Mouse (Mus musculus): ENCODE measurements around the gene Hoxc5.

DNA sequence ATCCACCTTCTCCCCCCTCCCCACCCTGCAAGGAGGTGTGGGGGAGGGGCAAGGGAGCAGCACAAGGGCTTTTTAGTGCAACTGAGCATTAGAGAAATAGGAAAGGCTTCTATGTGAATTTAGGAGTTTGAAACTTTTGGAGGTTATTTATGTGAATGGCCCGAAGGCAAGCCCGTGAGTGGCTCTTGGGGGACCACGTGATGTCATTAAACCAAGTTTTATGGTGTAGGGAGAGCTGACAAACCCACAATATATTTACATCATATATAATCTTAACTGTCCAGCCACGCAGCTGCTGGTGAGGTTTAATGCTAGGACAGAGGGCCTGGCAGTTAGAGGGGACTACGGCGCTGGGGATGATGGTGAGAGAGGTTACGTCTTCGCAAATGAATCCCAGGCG, 51.4 kb downstream of the Hoxc5 start, which contains the start of gene Hoxc4:
- no peak for TF ChIP-seq CTCF (IDR thresholded peaks at IDR 0.05; ENCODE audit: control insufficient read depth, insufficient read depth, insufficient read length)
- no peak for TF ChIP-seq USF1 (IDR thresholded peaks at IDR 0.05; ENCODE audit: low read depth)
- no peak for TF ChIP-seq MAX (IDR thresholded peaks at IDR 0.05)
- TF ChIP-seq MYOG (IDR thresholded peaks at IDR 0.05; ENCODE audit: control insufficient read depth, extremely low read depth, insufficient read length): no peak
- TF ChIP-seq CEBPB (IDR thresholded peaks at IDR 0.05; ENCODE audit: low read depth): no peak
- TF ChIP-seq FOSL1 (IDR thresholded peaks at IDR 0.05; ENCODE audit: insufficient read depth, low read length, poor library complexity, severe bottlenecking): no peak
- TF ChIP-seq MYOD1 (IDR thresholded peaks at IDR 0.05; ENCODE audit: control insufficient read depth, insufficient read length, low read depth): no peak

Data from C2C12 (cell line).